Mouse (Mus musculus) central nervous system, embryonic 11.5 days (tissue): ENCODE data around the gene Dzip1l. TPM values are rescaled to one million over a fixed set of nuclear protein-coding genes. Genes with fewer than 3 reads are reported as not detected.

Source experiments
- polyA plus RNA-seq: library from polyadenylated mRNA; depleted of rRNA; stranded (reverse); fragments of >200 nt; gene quantifications from 2 replicates; pipeline ENCODE4 v1.2.3, GENCODE M21; 2012; rRNA removed

Gene Dzip1l
- 15.0 and 15.4 TPM in 2 replicates for polyA plus RNA-seq

DNA sequence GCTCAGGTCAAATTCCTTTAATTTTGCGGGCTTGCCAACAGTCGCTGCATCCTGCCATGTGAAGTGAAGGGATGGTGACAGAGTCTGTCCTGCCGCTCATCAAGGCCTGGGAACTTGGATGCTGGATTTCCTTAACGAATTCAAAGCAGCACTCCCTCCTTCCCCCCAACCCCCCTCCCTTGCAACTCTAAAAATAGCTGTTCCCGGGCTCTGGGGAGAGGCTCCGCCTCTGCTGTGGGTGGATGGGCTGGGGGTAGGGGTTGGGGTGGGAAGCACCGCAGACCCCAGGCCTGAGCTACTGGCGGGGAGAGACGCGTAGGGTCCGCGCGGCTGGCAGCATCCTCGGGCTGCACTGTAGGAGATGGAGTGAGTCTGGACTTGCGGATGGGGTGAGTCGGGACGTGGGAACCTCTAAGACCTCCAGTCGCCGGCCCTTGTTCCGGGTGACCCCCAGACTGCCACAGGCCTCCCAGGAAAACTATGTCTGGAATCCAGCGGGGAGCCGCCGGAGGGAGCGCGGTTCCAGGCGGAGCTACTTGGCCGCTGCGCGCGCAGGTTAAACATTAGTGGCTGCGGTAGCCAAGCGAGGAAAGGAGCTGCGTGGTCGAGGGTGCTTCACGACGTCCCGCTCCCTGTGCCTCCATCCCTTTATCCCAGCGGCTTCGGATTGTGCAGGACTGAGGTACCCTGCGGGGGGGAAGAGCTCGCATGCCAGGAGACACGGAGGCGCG lies at the start of gene Dzip1l:
Gene Dzip1l (plus strand): TSS at position 216 of the 731 bp plus-strand sequence.

DNA sequence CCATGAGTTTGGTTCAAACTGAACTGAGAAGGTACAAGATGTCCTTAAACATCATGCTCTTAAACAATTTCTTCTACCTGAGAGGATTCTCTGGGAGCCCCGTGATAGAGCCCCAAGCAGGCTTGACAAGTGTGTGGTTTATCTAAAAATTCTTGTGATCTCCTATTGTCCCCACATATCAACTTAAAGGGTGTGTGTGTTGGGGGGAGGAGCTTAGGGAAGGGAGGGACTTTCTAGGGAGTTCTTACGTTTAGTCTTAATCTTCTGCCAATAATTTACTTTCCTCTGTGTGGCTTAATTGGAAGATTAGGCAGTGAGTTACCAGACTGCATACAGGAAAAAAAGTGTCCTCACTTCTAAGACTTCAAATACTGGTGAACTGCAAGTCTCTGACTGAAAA lies 17.1 kb upstream of the Dzip1l start, which contains the start of gene A4gnt:
Gene A4gnt (plus strand): TSS at position 301 of the 400 bp plus-strand sequence.

DNA sequence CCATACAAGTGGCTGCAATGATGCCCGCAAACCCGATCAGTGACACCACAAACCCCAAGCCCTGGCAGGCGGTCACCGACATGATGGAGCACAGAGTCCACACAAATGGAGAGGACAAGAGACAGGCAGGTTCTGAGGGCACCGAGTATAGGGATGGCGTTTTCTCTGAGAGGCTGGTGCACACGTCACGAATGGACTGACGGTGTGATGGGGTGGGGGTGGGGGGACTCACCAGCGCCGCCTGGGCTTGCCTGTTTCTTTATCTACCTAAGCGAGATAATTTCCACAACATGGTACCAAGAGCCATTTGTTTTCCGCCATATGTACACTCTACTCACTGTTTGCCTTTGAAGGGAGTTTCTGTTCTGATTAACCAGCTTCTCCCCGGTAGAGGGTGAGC lies 87.8 kb downstream of the Dzip1l start, which contains the start of gene Cldn18:
Gene Cldn18 (minus strand): TSS at position 134 of the 400 bp plus-strand sequence.

Other genes starting within 250 kb of the Dzip1l start
- gene Mras, start 192.1 kb upstream of the Dzip1l start, polyA plus RNA-seq, result 21.8 and 25.7 TPM in 2 replicates
- gene Nme9, start 178.0 kb upstream of the Dzip1l start, polyA plus RNA-seq, result 0.18 TPM in 1 of 2 replicates, not detected in the other
- gene Armc8, start 60.6 kb upstream of the Dzip1l start, polyA plus RNA-seq, result 22.8 and 28.4 TPM in 2 replicates
- gene Dbr1, start 53.7 kb upstream of the Dzip1l start, polyA plus RNA-seq, result 21.8 and 27.0 TPM in 2 replicates
- not detected in 2 replicates for gene A4gnt, start 17.0 kb upstream of the Dzip1l start, polyA plus RNA-seq
- gene Cldn18, start 87.8 kb downstream of the Dzip1l start, polyA plus RNA-seq, result 0.04 TPM in 1 of 2 replicates, not detected in the other
- 5.7 and 8.7 TPM in 2 replicates for gene Sox14, start 246.7 kb downstream of the Dzip1l start, polyA plus RNA-seq